Mouse (Mus musculus) cerebellum, adult 2 months (tissue): Measurements from ENCODE around the gene Gm7298. TPM values are rescaled to one million over a fixed set of nuclear protein-coding genes. Genes with fewer than 3 reads are reported as not detected.
"Not testable (repeated sequence)": the region's sequence is repeated elsewhere in the genome, so short reads cannot be mapped to it uniquely, and the experiment has no call there.

Source experiments
- DNase-seq, 2 experiments: peaks; one replicate each; pipeline ENCODE4 v3.0.0; 2021
- H3K27ac ChIP-seq: fragments of 200-500 bp; 2 replicates; pipeline ENCODE4 v1.5.1; 2012; ENCODE audit warnings: low read length, control low read depth, inconsistent platforms; ENCODE audit not compliant: insufficient read depth
- H3K27me3 ChIP-seq: fragments of 200-500 bp; 2 replicates; pipeline ENCODE4 v1.6.1; 2012; ENCODE audit warnings: inconsistent platforms, mild to moderate bottlenecking, low read length, moderate library complexity; ENCODE audit not compliant: control insufficient read depth, insufficient read depth
- H3K4me1 ChIP-seq: fragments of 200-500 bp; 2 replicates; pipeline ENCODE4 v1.6.1; 2011; ENCODE audit warnings: low read length; ENCODE audit not compliant: control insufficient read depth, insufficient read depth
- H3K4me3 ChIP-seq: fragments of 200-500 bp; replicated peaks from 2 replicates; pipeline ENCODE3; 2011; ENCODE audit warnings: mild to moderate bottlenecking, low read depth, low read length, control low read depth; ENCODE audit not compliant: insufficient read depth
- CTCF ChIP-seq: fragments of 200-500 bp; IDR thresholded peaks from 2 replicates; pipeline ENCODE4 v1.5.1; 2011; ENCODE audit warnings: low read depth, mild to moderate bottlenecking, control low read depth, low read length, moderate library complexity, borderline replicate concordance; ENCODE audit not compliant: insufficient read depth
- POLR2A ChIP-seq: fragments of 200-500 bp; IDR thresholded peaks from 2 replicates; pipeline ENCODE4 v1.6.1; 2011; ENCODE audit warnings: low read length, control low read depth, borderline replicate concordance; ENCODE audit not compliant: insufficient read depth
- WGBS: fragments of 180-500 bp; shearing (Covaris S2); methylation state at CpG from one replicate; pipeline ENCODE4 v1.1.7; 2018; 5-methylcytosine and 5-hydroxymethylcytosine counted together
- polyA plus RNA-seq: library from polyadenylated mRNA; depleted of rRNA; stranded (reverse); fragments of >200 nt; gene quantifications from 2 replicates; pipeline ENCODE4 v1.2.3, GENCODE M21; 2012; rRNA removed

Gm7298 gene
- not detected in 2 replicates for polyA plus RNA-seq

DNA sequence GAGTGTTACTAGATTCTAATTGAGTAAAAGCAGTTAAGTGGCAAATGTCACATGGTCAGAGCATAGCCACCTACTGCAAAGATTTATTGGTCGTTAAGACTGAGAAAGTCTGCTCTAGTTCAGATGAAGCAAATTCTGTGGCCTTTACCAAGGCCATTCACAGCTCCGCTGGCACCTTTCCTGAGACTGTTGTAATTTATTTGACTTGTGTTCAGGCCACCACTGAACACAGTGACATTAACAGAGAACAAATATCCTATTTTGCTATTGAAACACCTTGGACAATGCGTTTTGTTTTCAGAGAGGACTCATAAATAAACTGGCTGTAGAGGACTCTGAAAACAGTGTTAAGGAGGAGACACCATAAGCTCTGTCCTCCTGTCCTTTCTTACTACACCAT, at the start of gene Gm7298:
Gm7298 (plus strand) TSS at position 301 of the 400 bp plus-strand sequence.
- WGBS, result 65% methylated on average over 3 of the region's 3 CpGs
- no peak for TF ChIP-seq CTCF
- TF ChIP-seq POLR2A, result no peak
- no peak within 1 kb of the TSS for H3K4me3 ChIP-seq
- H3K27ac ChIP-seq, result no peak within 1 kb of the TSS
- no peak for DNase-seq
- H3K4me1 ChIP-seq, result no peaks in the 10 kb centered on the region
- no peaks in the 10 kb centered on the region for H3K27me3 ChIP-seq

DNA sequence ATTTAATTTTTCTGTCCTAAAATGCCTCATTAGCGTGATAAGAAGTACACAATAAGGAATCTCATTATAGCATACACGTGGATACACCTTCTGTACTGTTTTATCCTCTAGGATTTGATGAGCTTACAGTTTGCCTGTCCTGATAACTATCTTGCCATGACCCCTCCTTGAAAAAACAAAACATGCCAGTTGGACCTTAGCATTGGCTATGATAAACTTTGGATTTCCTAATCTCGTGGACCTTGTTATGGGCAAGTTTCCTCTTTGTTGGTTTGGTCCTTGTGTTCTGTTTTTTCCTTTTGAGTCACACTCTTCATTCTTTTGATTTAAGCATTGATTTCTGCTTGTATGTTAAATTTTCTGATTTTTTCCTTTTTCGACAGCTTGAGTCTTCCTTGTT, 95.3 kb downstream of the Gm7298 start:
- WGBS, result 70% methylated on average over 4 of the region's 4 CpGs
- DNase-seq, result no peak
- Histone ChIP-seq H3K27ac (no peak overlapping the region), H3K4me1 (no peaks in the 10 kb centered on the region), H3K4me3 (no peak overlapping the region), H3K27me3 (no peaks in the 10 kb centered on the region)
- no peak for TF ChIP-seq POLR2A

DNA sequence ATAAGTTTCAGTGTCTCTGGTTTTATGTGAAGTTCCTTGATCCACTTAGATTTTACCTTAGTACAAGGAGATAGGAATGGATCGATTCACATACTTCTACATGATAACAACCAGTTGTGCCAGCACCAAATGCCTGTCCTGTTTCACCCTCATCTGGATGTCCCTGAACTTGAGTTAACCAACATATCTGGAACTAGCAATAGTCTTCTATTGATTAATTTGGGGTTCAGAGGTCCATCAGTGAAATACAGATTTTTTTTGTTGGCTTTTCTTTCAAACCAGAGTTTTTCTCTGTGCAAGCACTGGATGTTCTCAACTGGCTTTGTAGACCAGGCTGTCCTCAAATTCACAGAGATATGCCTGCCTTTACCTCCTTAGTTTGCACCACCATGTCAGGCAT, 103.6 kb downstream of the Gm7298 start:
- H3K4me1 ChIP-seq, result no peaks in the 10 kb centered on the region
- DNase-seq, result no peak
- no peaks in the 10 kb centered on the region for H3K27me3 ChIP-seq
- TF ChIP-seq CTCF (no peak), POLR2A (no peak)
- 93% methylated on average over 1 of the region's 1 CpGs for WGBS
- H3K4me3 ChIP-seq, result no peak overlapping the region
- no peak overlapping the region for H3K27ac ChIP-seq

DNA sequence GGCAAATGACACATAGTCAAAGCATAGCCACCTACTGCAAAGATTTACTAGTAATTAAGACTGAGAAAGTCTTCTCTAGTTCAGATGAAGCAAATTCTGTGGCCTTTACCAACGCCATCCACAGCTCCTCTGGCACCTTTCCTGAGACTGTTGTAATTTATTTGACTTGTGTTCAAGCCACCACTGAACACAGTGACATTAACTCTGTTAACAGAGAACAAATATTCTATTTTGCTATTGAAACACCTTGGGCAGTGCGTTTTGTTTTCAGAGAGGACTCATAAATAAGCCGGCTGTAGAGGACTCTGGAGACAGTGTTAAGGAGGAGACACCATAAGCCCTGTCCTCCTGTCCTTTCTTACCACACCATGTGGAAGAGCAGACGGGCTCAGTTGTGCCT, 105.5 kb downstream of the Gm7298 start, which contains the start of gene Mug1:
Mug1 (plus strand) TSS at position 271 of the 400 bp plus-strand sequence.
- 78% methylated on average over 4 of the region's 4 CpGs for WGBS
- H3K27ac ChIP-seq, H3K27me3 ChIP-seq, H3K4me3 ChIP-seq, DNase-seq, H3K4me1 ChIP-seq: not testable (repeated sequence)

Other genes with a start within 250 kb of the Gm7298 start
- gene A2m, start 97.6 kb upstream of the Gm7298 start, polyA plus RNA-seq, result 17.8 and 25.0 TPM in 2 replicates
- gene Mug1, start 105.6 kb downstream of the Gm7298 start, polyA plus RNA-seq, result 0.02 TPM in 1 of 2 replicates, not detected in the other